Mouse (Mus musculus): ENCODE data around the gene Cyp3a11. TPM values are rescaled to one million over a fixed set of nuclear protein-coding genes. Genes with fewer than 3 reads are reported as not detected.
"Not testable (repeated sequence)": the region's sequence is repeated elsewhere in the genome, so short reads cannot be mapped to it uniquely, and the experiment has no call there.

The Cyp3a11 gene
- polyA plus RNA-seq (2015; fragmentation: Nextera tagmentation; extraction: Ambion mirVana) = 0.10 and 0.54 TPM in 2 replicates

- no peak within 1 kb of the TSS for H3K27ac ChIP-seq (ENCODE audit: low read length)
- H3K4me1 ChIP-seq (replicated peaks; ENCODE audit: control insufficient read depth, insufficient read depth, low read length) = no peaks in the 10 kb centered on the region
- H3K27me3 ChIP-seq (ENCODE audit: control insufficient read depth, insufficient read depth, low read depth, low read length) = no peaks in the 10 kb centered on the region
- H3K36me3 ChIP-seq (ENCODE audit: control insufficient read depth, insufficient read depth, low read length) = no peaks in the 10 kb centered on the region
- 78% methylated on average over 3 of the region's 3 CpGs for WGBS
- 0 out of 2 replicates have a peak, but pooled peaks cover 6% of the 10 kb centered on the region for H3K9me3 ChIP-seq (ENCODE audit: control insufficient read depth, low read length)
- no peak for ATAC-seq (ENCODE audit: low read depth)
- no peak within 1 kb of the TSS for H3K4me3 ChIP-seq (ENCODE audit: low read length)
- no peak within 1 kb of the TSS for H3K4me2 ChIP-seq (ENCODE audit: low read depth, low read length)
- H3K9ac ChIP-seq (ENCODE audit: low read length) = no peak within 1 kb of the TSS
Observed at GRCm38 (mm10) chr5:145879688-145880087, at the start of gene Cyp3a11. Cyp3a11 (minus strand) TSS chr5:145879964.

GRCm38 (mm10) chr5:145912912-145913311 lies 33.1 kb upstream of the Cyp3a11 start:
- no peak overlapping the region for H3K4me3 ChIP-seq (ENCODE audit: low read length)
- no peak overlapping the region for H3K4me2 ChIP-seq (ENCODE audit: low read depth, low read length)
- H3K27me3 ChIP-seq (ENCODE audit: control insufficient read depth, insufficient read depth, low read depth, low read length) = no peaks in the 10 kb centered on the region
- peaks cover 16% of the 10 kb centered on the region for H3K9me3 ChIP-seq (ENCODE audit: control insufficient read depth, low read length)
- H3K4me1 ChIP-seq (replicated peaks; ENCODE audit: control insufficient read depth, insufficient read depth, low read length) = no peaks in the 10 kb centered on the region
- no peaks in the 10 kb centered on the region for H3K36me3 ChIP-seq (ENCODE audit: control insufficient read depth, insufficient read depth, low read length)
- no peak overlapping the region for H3K9ac ChIP-seq (ENCODE audit: low read length)
- ATAC-seq (ENCODE audit: low read depth) = no peak
- H3K27ac ChIP-seq (ENCODE audit: low read length) = no peak overlapping the region

GRCm38 (mm10) chr5:145911781-145912180 lies 32.0 kb upstream of the Cyp3a11 start:
- H3K4me3 ChIP-seq (ENCODE audit: low read length) = no peak overlapping the region
- ATAC-seq (ENCODE audit: low read depth) = no peak
- no peak overlapping the region for H3K27ac ChIP-seq (ENCODE audit: low read length)
- no peaks in the 10 kb centered on the region for H3K4me1 ChIP-seq (replicated peaks; ENCODE audit: control insufficient read depth, insufficient read depth, low read length)
- H3K9me3 ChIP-seq (ENCODE audit: control insufficient read depth, low read length) = peaks cover 9% of the 10 kb centered on the region
- no peaks in the 10 kb centered on the region for H3K36me3 ChIP-seq (ENCODE audit: control insufficient read depth, insufficient read depth, low read length)
- no peaks in the 10 kb centered on the region for H3K27me3 ChIP-seq (ENCODE audit: control insufficient read depth, insufficient read depth, low read depth, low read length)
- no peak overlapping the region for H3K9ac ChIP-seq (ENCODE audit: low read length)
- no peak overlapping the region for H3K4me2 ChIP-seq (ENCODE audit: low read depth, low read length)

- H3K9me3 ChIP-seq (ENCODE audit: control insufficient read depth, low read length) = peaks cover 11% of the 10 kb centered on the region
- H3K27me3 ChIP-seq (ENCODE audit: control insufficient read depth, insufficient read depth, low read depth, low read length); H3K4me1 ChIP-seq (replicated peaks; ENCODE audit: control insufficient read depth, insufficient read depth, low read length); ATAC-seq (ENCODE audit: low read depth); H3K27ac ChIP-seq (ENCODE audit: low read length); H3K4me3 ChIP-seq (ENCODE audit: low read length); H3K36me3 ChIP-seq (ENCODE audit: control insufficient read depth, insufficient read depth, low read length); H3K4me2 ChIP-seq (ENCODE audit: low read depth, low read length); H3K9ac ChIP-seq (ENCODE audit: low read length): not testable (repeated sequence)
- 82% methylated on average over 2 of the region's 2 CpGs for WGBS
Observed at GRCm38 (mm10) chr5:145906937-145907336, 27.2 kb upstream of the Cyp3a11 start.

- WGBS = 85% methylated on average over 1 of the region's 1 CpGs
- no peak overlapping the region for H3K9ac ChIP-seq (ENCODE audit: low read length)
- H3K4me2 ChIP-seq (ENCODE audit: low read depth, low read length) = no peak overlapping the region
- ATAC-seq (ENCODE audit: low read depth) = no peak
- no peak overlapping the region for H3K4me3 ChIP-seq (ENCODE audit: low read length)
- no peaks in the 10 kb centered on the region for H3K4me1 ChIP-seq (replicated peaks; ENCODE audit: control insufficient read depth, insufficient read depth, low read length)
- H3K9me3 ChIP-seq (ENCODE audit: control insufficient read depth, low read length) = peaks cover 11% of the 10 kb centered on the region
- no peak overlapping the region for H3K27ac ChIP-seq (ENCODE audit: low read length)
- no peaks in the 10 kb centered on the region for H3K36me3 ChIP-seq (ENCODE audit: control insufficient read depth, insufficient read depth, low read length)
- no peaks in the 10 kb centered on the region for H3K27me3 ChIP-seq (ENCODE audit: control insufficient read depth, insufficient read depth, low read depth, low read length)
Observed at GRCm38 (mm10) chr5:145904535-145904934, 24.8 kb upstream of the Cyp3a11 start.

- Histone ChIP-seq H3K27me3 (ENCODE audit: control insufficient read depth, insufficient read depth, low read depth, low read length) (no peaks in the 10 kb centered on the region), H3K9me3 (ENCODE audit: control insufficient read depth, low read length) (peaks cover 6% of the 10 kb centered on the region), H3K4me1 (replicated peaks; ENCODE audit: control insufficient read depth, insufficient read depth, low read length) (no peaks in the 10 kb centered on the region), H3K9ac (ENCODE audit: low read length) (no peak overlapping the region), H3K36me3 (ENCODE audit: control insufficient read depth, insufficient read depth, low read length) (no peaks in the 10 kb centered on the region), H3K4me3 (ENCODE audit: low read length) (no peak overlapping the region), H3K27ac (ENCODE audit: low read length) (no peak overlapping the region), H3K4me2 (ENCODE audit: low read depth, low read length) (no peak overlapping the region)
- 93% methylated on average over 1 of the region's 1 CpGs for WGBS
- no peak for ATAC-seq (ENCODE audit: low read depth)
Observed at GRCm38 (mm10) chr5:145903349-145903748, 23.6 kb upstream of the Cyp3a11 start.

GRCm38 (mm10) chr5:145900436-145900990 lies 20.7 kb upstream of the Cyp3a11 start:
- Histone ChIP-seq H3K4me1 (replicated peaks; ENCODE audit: control insufficient read depth, insufficient read depth, low read length) (no peaks in the 10 kb centered on the region), H3K9me3 (ENCODE audit: control insufficient read depth, low read length) (peaks cover 3% of the 10 kb centered on the region), H3K27ac (ENCODE audit: low read length) (no peak overlapping the region), H3K36me3 (ENCODE audit: control insufficient read depth, insufficient read depth, low read length) (no peaks in the 10 kb centered on the region), H3K9ac (ENCODE audit: low read length) (no peak overlapping the region), H3K4me2 (ENCODE audit: low read depth, low read length) (no peak overlapping the region), H3K4me3 (ENCODE audit: low read length) (no peak overlapping the region), H3K27me3 (ENCODE audit: control insufficient read depth, insufficient read depth, low read depth, low read length) (no peaks in the 10 kb centered on the region)
- 48% methylated on average over 2 of the region's 2 CpGs for WGBS
- no peak for ATAC-seq (ENCODE audit: low read depth)

GRCm38 (mm10) chr5:145897271-145897670 lies 17.5 kb upstream of the Cyp3a11 start:
- ATAC-seq (ENCODE audit: low read depth) = no peak
- H3K9ac ChIP-seq (ENCODE audit: low read length) = no peak overlapping the region

GRCm38 (mm10) chr5:145881207-145881606 lies 1.4 kb upstream of the Cyp3a11 start:
- Histone ChIP-seq H3K4me2 (ENCODE audit: low read depth, low read length) (no peak overlapping the region), H3K27ac (ENCODE audit: low read length) (no peak overlapping the region), H3K4me1 (replicated peaks; ENCODE audit: control insufficient read depth, insufficient read depth, low read length) (no peaks in the 10 kb centered on the region), H3K4me3 (ENCODE audit: low read length) (no peak overlapping the region), H3K9ac (ENCODE audit: low read length) (no peak overlapping the region), H3K9me3 (ENCODE audit: control insufficient read depth, low read length) (0 out of 2 replicates have a peak, but pooled peaks cover 3% of the 10 kb centered on the region), H3K27me3 (ENCODE audit: control insufficient read depth, insufficient read depth, low read depth, low read length) (no peaks in the 10 kb centered on the region), H3K36me3 (ENCODE audit: control insufficient read depth, insufficient read depth, low read length) (no peaks in the 10 kb centered on the region)
- ATAC-seq (ENCODE audit: low read depth) = no peak

More at GRCm38 (mm10) chr5:145897271-145897670, 17.5 kb upstream of the Cyp3a11 start:
- no peaks in the 10 kb centered on the region for H3K36me3 ChIP-seq (ENCODE audit: control insufficient read depth, insufficient read depth, low read length)
- WGBS = 50% methylated on average over 1 of the region's 1 CpGs
- H3K4me2 ChIP-seq (ENCODE audit: low read depth, low read length) = no peak overlapping the region
- H3K27ac ChIP-seq (ENCODE audit: low read length) = no peak overlapping the region
- no peaks in the 10 kb centered on the region for H3K4me1 ChIP-seq (replicated peaks; ENCODE audit: control insufficient read depth, insufficient read depth, low read length)
- no peak overlapping the region for H3K4me3 ChIP-seq (ENCODE audit: low read length)
- H3K27me3 ChIP-seq (ENCODE audit: control insufficient read depth, insufficient read depth, low read depth, low read length) = no peaks in the 10 kb centered on the region
- peaks cover 3% of the 10 kb centered on the region for H3K9me3 ChIP-seq (ENCODE audit: control insufficient read depth, low read length)

- H3K27me3 ChIP-seq (ENCODE audit: control insufficient read depth, insufficient read depth, low read depth, low read length); H3K4me2 ChIP-seq (ENCODE audit: low read depth, low read length); H3K36me3 ChIP-seq (ENCODE audit: control insufficient read depth, insufficient read depth, low read length); H3K9ac ChIP-seq (ENCODE audit: low read length); H3K27ac ChIP-seq (ENCODE audit: low read length); H3K4me1 ChIP-seq (replicated peaks; ENCODE audit: control insufficient read depth, insufficient read depth, low read length); ATAC-seq (ENCODE audit: low read depth); H3K9me3 ChIP-seq (ENCODE audit: control insufficient read depth, low read length); H3K4me3 ChIP-seq (ENCODE audit: low read length): not testable (repeated sequence)
Observed at GRCm38 (mm10) chr5:145867433-145867832, 12.3 kb downstream of the Cyp3a11 start.
